Mouse (Mus musculus) brain, embryonic 14.5 days (tissue): ENCODE data around the gene 3110082I17Rik.

ENCODE experiments used
- CTCF ChIP-seq: fragments of 200-500 bp; IDR thresholded peaks from 2 replicates; pipeline ENCODE4 v1.5.1; 2012; ENCODE audit warnings: inconsistent platforms, mild to moderate bottlenecking, moderate library complexity, borderline replicate concordance; ENCODE audit not compliant: insufficient read depth, insufficient read length; ENCODE audit errors: extremely low read depth
- POLR2A ChIP-seq: fragments of 200-500 bp; IDR thresholded peaks from 2 replicates; pipeline ENCODE4 v1.6.1; 2012; ENCODE audit warnings: mild to moderate bottlenecking, inconsistent platforms, borderline replicate concordance; ENCODE audit not compliant: poor library complexity, insufficient read depth, insufficient read length, severe bottlenecking; ENCODE audit errors: extremely low read depth

DNA sequence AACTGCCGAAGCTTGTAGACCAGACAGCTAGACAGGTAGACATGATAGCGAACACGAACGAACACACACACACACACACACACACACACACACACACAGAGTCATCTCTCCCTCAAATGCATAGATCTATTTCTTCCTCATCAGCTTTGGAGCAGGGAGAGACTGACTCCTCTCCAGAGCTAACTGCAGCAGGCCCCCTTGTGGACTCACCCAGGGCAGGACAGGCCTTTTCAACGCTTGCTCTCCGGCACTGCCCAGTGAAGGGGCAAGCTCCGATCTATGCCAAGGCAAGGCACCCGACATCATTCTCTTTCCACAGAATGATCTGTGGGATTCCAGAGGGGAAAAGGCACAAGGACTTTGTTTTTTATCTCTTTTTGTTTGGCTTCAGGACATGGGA lies 15.1 kb downstream of the 3110082I17Rik start:
- no peak for TF ChIP-seq POLR2A
- peak; percentile 25; the same call in 1 of the 2 replicates for TF ChIP-seq CTCF
